Mouse (Mus musculus) midbrain, postnatal 0 days (tissue): ENCODE measurements around the gene Gm49405. TPM values are rescaled to one million over a fixed set of nuclear protein-coding genes. Genes with fewer than 3 reads are reported as not detected.
A peak's percentile ranks its signal among the peaks of the same experiment; 100 is the strongest.

Experiments used
- ATAC-seq: fragments of 200-750 bp; cut with Nextera tagmentation; 2 replicates; pipeline ENCODE4 v1.8.0; 2017; ENCODE audit warnings: moderate number of reproducible peaks, mild to moderate bottlenecking, moderate TSS enrichment, moderate library complexity; ENCODE audit not compliant: low FRiP score
- DNase-seq: peaks from one replicate; pipeline ENCODE4 v3.0.0-alpha.2; 2015; ENCODE audit warnings: low spot score
- H3K27ac ChIP-seq: fragments of 300-500 bp; sonication (generic); 2 replicates; pipeline ENCODE4 v1.5.1; 2014; ENCODE audit warnings: low read depth, mild to moderate bottlenecking, low read length, mixed read lengths
- H3K27me3 ChIP-seq: fragments of 300-500 bp; sonication (generic); 2 replicates; pipeline ENCODE4 v1.6.1; 2014; ENCODE audit warnings: low read length, control low read depth, mixed read lengths; ENCODE audit not compliant: insufficient read depth
- H3K36me3 ChIP-seq: fragments of 300-500 bp; sonication (generic); 2 replicates; pipeline ENCODE4 v1.6.1; 2014; ENCODE audit warnings: low read length, control low read depth, mixed read lengths; ENCODE audit not compliant: insufficient read depth
- H3K4me1 ChIP-seq: fragments of 300-500 bp; sonication (generic); 2 replicates; pipeline ENCODE4 v1.6.1; 2014; ENCODE audit warnings: mild to moderate bottlenecking, control low read depth, antibody characterized with exemption, low read length, mixed read lengths; ENCODE audit not compliant: insufficient read depth
- H3K4me2 ChIP-seq: fragments of 300-500 bp; sonication (generic); 2 replicates; pipeline ENCODE4 v1.6.1; 2014; ENCODE audit warnings: low read depth, mild to moderate bottlenecking, low read length, mixed read lengths; ENCODE audit not compliant: poor library complexity, severe bottlenecking
- H3K4me3 ChIP-seq: fragments of 300-500 bp; sonication (generic); 2 replicates; pipeline ENCODE4 v1.5.1; 2014; ENCODE audit warnings: low read depth, mild to moderate bottlenecking, low read length, moderate library complexity
- H3K9ac ChIP-seq: fragments of 300-500 bp; sonication (generic); replicated peaks from 2 replicates; pipeline ENCODE4 v1.6.1; 2014; ENCODE audit warnings: mild to moderate bottlenecking, low read length, moderate library complexity, mixed read lengths; ENCODE audit not compliant: poor library complexity, severe bottlenecking
- H3K9me3 ChIP-seq: fragments of 300-500 bp; sonication (generic); 2 replicates; pipeline ENCODE4 v1.6.1; 2016; ENCODE audit warnings: low read length, control low read depth
- CTCF ChIP-seq: IDR thresholded peaks from 2 replicates; pipeline ENCODE4 v1.5.1; 2016; ENCODE audit warnings: antibody characterized with exemption, mild to moderate bottlenecking
- WGBS: fragments of 180-500 bp; shearing (Covaris S2); extraction: QIAGEN DNeasy Blood & Tissue Kit; methylation state at CpG from one replicate; pipeline ENCODE4 v1.1.7; 2014; 5-methylcytosine and 5-hydroxymethylcytosine counted together
- polyA plus RNA-seq: library from polyadenylated mRNA; unstranded; fragments of >200 nt; fragmentation: Nextera tagmentation; extraction: Ambion mirVana; gene quantifications from 2 replicates; pipeline ENCODE4 v1.2.1, GENCODE M21; 2015
- total RNA-seq: library from RNA; depleted of rRNA; stranded (reverse); fragments of >200 nt; gene quantifications from 2 replicates; pipeline ENCODE4 v1.2.3, GENCODE M21; 2014

Gene Gm49405
- total and polyA plus RNA-seq, 2 experiments from 2014 or later, result 3.0 to 4.0 TPM

DNA sequence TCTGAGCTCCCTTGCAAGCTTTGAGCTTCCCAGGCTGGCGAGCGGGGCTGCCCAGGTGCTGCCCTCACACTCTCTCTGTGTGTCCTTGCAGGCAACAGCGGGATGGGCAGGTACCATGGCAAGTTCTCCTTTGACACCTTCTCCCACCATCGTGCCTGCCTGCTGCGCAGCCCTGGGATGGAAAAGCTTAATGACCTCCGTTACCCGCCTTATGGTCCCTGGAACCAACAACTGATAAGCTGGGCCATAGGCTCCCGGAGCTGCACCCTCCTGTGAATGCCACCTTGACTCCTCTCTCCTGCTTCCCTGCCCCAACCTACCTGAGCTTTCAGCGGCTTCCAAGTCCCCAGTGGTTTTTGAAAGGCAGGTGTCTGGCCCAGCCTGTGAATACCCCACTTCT, 19.5 kb upstream of the Gm49405 start:
- Histone ChIP-seq H3K9me3 (no peaks in the 10 kb centered on the region), H3K27ac (no peak overlapping the region), H3K4me2 (no peak overlapping the region), H3K9ac (no peak overlapping the region), H3K36me3 (no peaks in the 10 kb centered on the region), H3K27me3 (no peaks in the 10 kb centered on the region), H3K4me3 (no peak overlapping the region), H3K4me1 (no peaks in the 10 kb centered on the region)
- TF ChIP-seq CTCF, result no peak
- DNase-seq, result no peak
- 81% methylated on average over 9 of the region's 9 CpGs for WGBS
- ATAC-seq, result no peak

DNA sequence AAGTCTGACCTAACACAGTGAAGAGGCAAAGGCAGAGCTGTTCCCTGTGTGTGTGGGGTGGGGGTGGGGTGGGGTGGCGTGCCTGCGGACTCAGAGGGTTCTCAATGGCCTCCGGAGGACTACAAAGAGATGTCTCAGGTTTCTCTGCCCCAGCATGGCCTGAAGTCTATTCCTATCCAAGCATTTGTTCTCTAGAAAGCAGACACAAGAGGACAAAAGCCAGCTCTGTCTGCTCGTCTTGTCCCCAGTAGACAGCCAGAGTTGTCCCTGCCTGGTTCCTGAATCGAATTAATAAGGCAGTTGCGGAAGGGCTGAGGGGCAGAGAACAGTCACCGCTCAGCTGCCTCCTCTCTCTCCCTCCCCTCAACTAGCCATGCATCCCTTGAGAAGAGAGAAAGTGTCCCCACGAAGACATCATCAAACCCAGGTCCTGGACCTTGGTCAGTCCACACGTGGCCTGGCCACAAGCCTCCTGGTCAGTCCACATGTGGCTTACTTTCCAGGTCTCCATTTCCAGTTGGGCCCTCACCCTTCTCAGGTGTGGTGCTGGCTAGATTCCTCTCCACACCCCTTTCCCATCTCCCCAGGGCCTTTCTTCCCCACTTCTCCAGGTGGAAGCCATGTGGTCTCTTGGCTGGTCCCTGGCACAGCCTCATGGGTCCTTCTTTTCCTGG, 16.8 kb upstream of the Gm49405 start:
- Histone ChIP-seq H3K9me3 (no peaks in the 10 kb centered on the region), H3K4me3 (no peak overlapping the region), H3K27ac (no peak overlapping the region), H3K36me3 (no peaks in the 10 kb centered on the region), H3K4me2 (no peak overlapping the region), H3K4me1 (no peaks in the 10 kb centered on the region), H3K9ac (no peak overlapping the region), H3K27me3 (no peaks in the 10 kb centered on the region)
- no peak for DNase-seq
- no peak for TF ChIP-seq CTCF
- no peak for ATAC-seq
- WGBS, result 28% methylated on average over 9 of the region's 9 CpGs

DNA sequence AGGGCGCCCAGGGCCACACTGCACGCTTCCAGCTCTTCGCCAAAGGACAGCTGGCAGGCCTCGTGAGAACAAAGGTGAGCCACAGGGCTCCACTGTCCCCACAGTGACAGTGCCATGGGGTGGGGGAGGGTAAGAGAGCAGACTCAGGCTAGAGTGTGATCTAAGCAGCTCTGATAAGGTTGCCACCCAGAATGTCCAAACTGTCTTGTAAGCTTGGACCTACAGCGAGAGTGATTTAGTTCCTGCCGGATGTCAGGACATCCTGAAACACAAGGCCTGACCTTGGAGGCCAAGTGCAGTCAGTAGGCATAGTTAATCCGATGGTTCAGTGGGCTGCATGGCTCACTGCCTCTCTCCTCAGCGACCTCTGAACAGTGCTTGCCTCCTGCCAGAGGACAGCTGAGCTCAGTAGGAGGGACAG, 15.2 kb upstream of the Gm49405 start:
- no peak for TF ChIP-seq CTCF
- no peak for DNase-seq
- Histone ChIP-seq H3K9me3 (no peaks in the 10 kb centered on the region), H3K27ac (no peak overlapping the region), H3K27me3 (no peaks in the 10 kb centered on the region), H3K4me1 (no peaks in the 10 kb centered on the region), H3K4me2 (no peak overlapping the region), H3K9ac (no peak overlapping the region), H3K36me3 (no peaks in the 10 kb centered on the region), H3K4me3 (no peak overlapping the region)
- 23% methylated on average over 8 of the region's 8 CpGs for WGBS
- no peak for ATAC-seq

DNA sequence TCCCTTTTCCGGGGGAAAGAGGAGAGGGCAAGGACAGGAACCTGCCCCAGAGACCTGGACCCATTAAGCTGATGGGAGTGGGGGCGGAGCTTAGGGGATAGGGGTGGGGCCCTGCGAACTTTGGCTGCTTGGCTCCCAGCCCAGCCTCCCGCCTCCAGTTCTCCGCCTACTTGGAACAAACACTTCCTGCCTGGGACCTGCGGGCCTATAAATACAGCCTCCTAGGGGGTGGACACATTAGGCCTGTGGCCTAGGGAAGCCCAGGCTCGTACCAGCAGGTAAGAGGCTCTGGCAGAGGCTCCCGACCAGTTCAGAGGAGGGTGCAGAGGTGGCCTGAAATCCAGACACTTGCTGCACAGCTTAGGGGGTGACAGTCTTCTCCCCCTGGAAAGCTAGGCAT, 14.1 kb upstream of the Gm49405 start, which contains the start of gene Acy3:
Acy3 (plus strand) TSS at position 237 of the 400 bp plus-strand sequence.
- 22% methylated on average over 8 of the region's 8 CpGs for WGBS
- Histone ChIP-seq H3K4me1 (no peaks in the 10 kb centered on the region), H3K4me2 (no peak within 1 kb of the TSS), H3K9me3 (no peaks in the 10 kb centered on the region), H3K36me3 (no peaks in the 10 kb centered on the region), H3K4me3 (no peak within 1 kb of the TSS), H3K27me3 (no peaks in the 10 kb centered on the region), H3K27ac (no peak within 1 kb of the TSS), H3K9ac (no peak within 1 kb of the TSS)
- ATAC-seq (no peak), DNase-seq (no peak)
- TF ChIP-seq CTCF, result no peak

DNA sequence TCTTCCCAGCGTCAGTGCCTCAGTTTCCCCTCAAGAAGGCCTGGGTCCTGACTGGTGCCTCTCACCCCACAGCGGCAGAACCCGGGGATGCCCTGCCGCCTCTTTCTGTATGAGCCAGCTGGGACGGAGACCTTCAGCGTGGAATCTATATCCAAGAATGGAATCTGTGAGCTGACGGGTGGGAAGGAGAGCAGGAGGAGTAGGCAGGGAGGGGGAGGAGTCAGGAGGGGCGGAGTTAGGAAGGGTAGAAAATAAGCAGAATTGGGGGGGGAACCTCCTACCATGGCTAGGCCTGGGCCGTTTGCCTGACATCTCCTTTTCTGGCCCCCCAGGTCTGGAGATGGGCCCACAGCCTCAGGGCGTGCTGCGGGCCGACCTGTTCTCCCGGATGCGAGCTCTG, 12.4 kb upstream of the Gm49405 start:
- DNase-seq, result no peak
- Histone ChIP-seq H3K27ac (no peak overlapping the region), H3K4me2 (no peak overlapping the region), H3K4me1 (no peaks in the 10 kb centered on the region), H3K4me3 (no peak overlapping the region), H3K36me3 (no peaks in the 10 kb centered on the region), H3K9ac (no peak overlapping the region), H3K9me3 (no peaks in the 10 kb centered on the region), H3K27me3 (no peaks in the 10 kb centered on the region)
- no peak for ATAC-seq
- WGBS, result 93% methylated on average over 14 of the region's 14 CpGs
- TF ChIP-seq CTCF, result no peak

DNA sequence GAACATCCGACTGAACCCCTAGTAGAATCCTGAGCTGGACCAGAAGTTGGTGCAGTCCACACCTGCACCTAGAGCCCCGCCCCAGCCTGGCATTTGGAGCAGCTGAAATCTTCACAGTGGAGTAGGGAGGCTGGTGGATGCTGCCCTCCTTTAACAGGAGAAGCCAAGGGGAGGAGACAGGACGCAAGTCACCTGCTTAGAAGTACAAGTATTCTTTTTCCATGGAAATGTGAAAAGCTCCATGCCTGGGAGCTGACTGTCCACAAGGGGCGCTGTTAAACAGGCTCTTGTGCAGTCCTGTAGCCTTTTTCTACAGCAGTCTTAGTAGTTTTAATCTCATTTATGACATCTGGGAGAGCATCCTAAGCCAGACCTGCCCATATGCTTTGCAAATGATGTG, 11.7 kb upstream of the Gm49405 start:
- no peak overlapping the region for H3K4me3 ChIP-seq
- H3K9me3 ChIP-seq, result no peaks in the 10 kb centered on the region
- DNase-seq (no peak), ATAC-seq (no peak)
- no peak overlapping the region for H3K9ac ChIP-seq
- H3K36me3 ChIP-seq, result no peaks in the 10 kb centered on the region
- H3K4me1 ChIP-seq, result no peaks in the 10 kb centered on the region
- H3K27me3 ChIP-seq, result no peaks in the 10 kb centered on the region
- 84% methylated on average over 4 of the region's 4 CpGs for WGBS
- no peak overlapping the region for H3K4me2 ChIP-seq
- H3K27ac ChIP-seq, result no peak overlapping the region
- peak; percentile 44 for TF ChIP-seq CTCF
